Mouse (Mus musculus) Patski (cell line): ENCODE measurements around the gene Arrb1. TPM values are rescaled to one million over a fixed set of nuclear protein-coding genes. Genes with fewer than 3 reads are reported as not detected.

Experiments
- ATAC-seq: fragments of 100-300 bp; one replicate; pipeline ENCODE4 v1.8.0; 2021
- CTCF ChIA-PET: fragments of 350-600 bp; sonication (Branson Sonifier 250); formaldehyde crosslinking; loops from one replicate; lab custom pipeline; 2022; ENCODE audit warnings: inconsistent platforms; lab: Charles Lee
- POLR2A ChIA-PET: fragments of 350-600 bp; sonication (Branson Sonifier 250); formaldehyde crosslinking; loops from one replicate; lab custom pipeline; 2022; ENCODE audit warnings: antibody characterized with exemption, inconsistent platforms; lab: Charles Lee
- DNase-seq: peaks from one replicate; pipeline ENCODE4 v3.0.0-alpha.2; 2011; ENCODE audit warnings: low read depth, low spot score
- H3K27me3 ChIP-seq: fragments of 371-371 bp; one replicate; pipeline ENCODE4 v1.5.1; 2021
- CTCF ChIP-seq: fragments of 100-300 bp; IDR thresholded peaks from one replicate; pipeline ENCODE4 v1.5.1; 2021
- in situ Hi-C: fragments of 300-500 bp; cut with MboI; formaldehyde crosslinking; loops from 3 replicates; pipeline ENCODE4 v1.11.1; 2018; ENCODE audit warnings: low pct_unique_long_range_greater_than_20kb, mixed read lengths
- polyA plus RNA-seq: library from polyadenylated mRNA; unstranded; gene quantifications from one replicate; pipeline ENCODE4 v1.2.3, GENCODE M21; 2021

Gene Arrb1
- polyA plus RNA-seq, 1 experiment from 2014 or later, result 11.7 TPM

DNA sequence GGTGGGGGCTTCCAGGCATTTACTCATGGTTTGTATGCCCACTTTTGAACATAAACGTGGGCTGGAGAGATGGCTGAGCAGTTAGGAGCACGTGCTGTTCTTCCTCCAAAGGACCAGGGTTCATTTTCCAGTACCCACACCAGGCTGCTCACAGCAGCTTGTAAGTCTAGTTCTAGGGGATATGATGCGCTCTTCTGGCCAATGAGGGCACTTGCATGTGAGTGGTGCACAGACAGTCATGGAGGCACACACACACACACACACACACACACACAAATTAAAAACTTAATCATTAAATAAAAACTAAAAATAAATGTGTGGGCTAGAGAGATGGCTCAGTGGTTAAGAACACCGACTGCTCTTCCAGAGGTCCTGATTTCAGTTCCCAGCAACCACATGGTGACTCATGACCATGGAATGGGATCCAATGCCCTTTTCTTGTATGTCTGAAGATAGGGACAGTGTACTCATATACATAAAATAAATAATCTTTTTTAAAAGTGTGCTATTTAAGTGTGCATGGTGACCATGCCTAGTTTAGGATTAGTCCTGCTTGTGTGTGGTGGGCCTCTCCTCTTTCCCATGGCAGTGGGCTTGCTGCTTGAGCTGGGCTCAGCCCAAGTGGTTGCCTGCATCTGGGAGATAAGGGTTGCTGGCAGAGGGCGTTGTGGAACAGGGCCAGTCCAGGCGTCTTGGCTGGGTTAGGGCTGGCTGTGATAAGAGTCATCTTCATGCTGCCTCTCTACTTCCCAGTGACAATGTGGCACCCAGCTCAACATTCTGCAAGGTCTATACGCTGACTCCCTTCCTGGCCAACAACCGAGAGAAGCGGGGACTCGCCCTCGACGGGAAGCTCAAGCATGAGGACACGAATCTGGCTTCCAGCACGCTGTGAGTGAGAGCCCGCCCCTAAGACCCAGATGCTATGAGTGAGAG lies 58.9 kb downstream of the Arrb1 start:
- peak; percentile 35 for DNase-seq
- ChIA-PET CTCF (no interaction called here), POLR2A (no interaction called here)
- no peaks in the 10 kb centered on the region for H3K27me3 ChIP-seq
- in situ Hi-C loops, result loop anchor here (5.0 kb wide), 1 partner anchor 92 kb away; no protein-coding TSS in a partner anchor
- ATAC-seq, result peak; percentile 53
- TF ChIP-seq CTCF, result no peak

GRCm38 (mm10) chr7:99598722-99599121 lies 63.5 kb downstream of the Arrb1 start:
- in situ Hi-C loops, result no loop called here
- CTCF ChIA-PET, result no interaction called here
- no peak for TF ChIP-seq CTCF
- DNase-seq, result no peak
- POLR2A ChIA-PET, result no interaction called here
- H3K27me3 ChIP-seq, result no peaks in the 10 kb centered on the region
- ATAC-seq, result no peak

DNA sequence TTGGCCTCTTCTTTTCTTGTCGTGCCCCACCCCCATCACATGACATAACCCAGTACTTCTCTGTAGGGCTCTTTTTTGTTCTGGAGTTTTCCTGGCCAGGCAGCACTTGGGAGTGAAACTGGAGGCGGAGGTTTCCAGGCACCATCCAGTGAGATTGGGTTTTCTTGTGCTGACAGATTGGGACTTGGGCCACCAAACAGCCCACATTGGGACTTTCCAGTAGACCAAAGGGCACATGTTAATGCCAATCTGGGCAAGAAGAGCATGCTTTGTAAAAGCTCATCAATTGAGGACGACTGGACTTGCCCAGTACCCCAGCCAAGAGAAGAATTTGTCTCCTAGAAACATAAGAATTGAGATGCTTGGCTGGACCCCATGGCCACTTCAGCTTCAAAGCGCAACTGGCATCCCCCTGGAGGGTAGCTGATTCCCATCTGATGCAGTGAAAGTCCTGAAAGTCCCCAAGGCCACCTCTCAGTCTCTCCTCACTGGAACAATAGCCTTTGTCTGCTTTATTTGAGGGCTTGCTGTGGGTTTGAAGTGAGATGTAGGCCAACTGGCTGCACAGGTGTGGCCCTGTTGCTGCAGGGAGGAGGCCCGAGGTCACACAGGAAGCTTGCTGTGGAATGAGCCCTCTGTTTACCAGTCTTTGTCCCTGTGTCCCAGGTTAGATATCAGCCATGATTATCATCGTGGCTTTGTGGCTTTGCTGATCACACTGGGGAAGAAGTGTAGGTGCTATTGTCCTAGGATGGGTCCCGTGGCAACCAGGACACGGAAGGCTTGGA lies 68.8 kb downstream of the Arrb1 start:
- ChIA-PET CTCF (no interaction called here), POLR2A (no interaction called here)
- ATAC-seq (no peak), DNase-seq (no peak)
- TF ChIP-seq CTCF, result no peak
- in situ Hi-C loops, result no loop called here
- no peaks in the 10 kb centered on the region for H3K27me3 ChIP-seq

GRCm38 (mm10) chr7:99605058-99605457 lies 69.8 kb downstream of the Arrb1 start:
- H3K27me3 ChIP-seq, result no peaks in the 10 kb centered on the region
- ChIA-PET POLR2A (no interaction called here), CTCF (no interaction called here)
- TF ChIP-seq CTCF, result no peak
- in situ Hi-C loops, result no loop called here
- no peak for DNase-seq
- ATAC-seq, result no peak

- ChIA-PET POLR2A (no interaction called here), CTCF (no interaction called here)
- in situ Hi-C loops, result no loop called here
- DNase-seq (no peak), ATAC-seq (no peak)
- H3K27me3 ChIP-seq, result peaks cover 3% of the 10 kb centered on the region
- TF ChIP-seq CTCF, result no peak
These were observed 71.0 kb downstream of the Arrb1 start for GRCm38 (mm10) chr7:99606303-99606702.

DNA sequence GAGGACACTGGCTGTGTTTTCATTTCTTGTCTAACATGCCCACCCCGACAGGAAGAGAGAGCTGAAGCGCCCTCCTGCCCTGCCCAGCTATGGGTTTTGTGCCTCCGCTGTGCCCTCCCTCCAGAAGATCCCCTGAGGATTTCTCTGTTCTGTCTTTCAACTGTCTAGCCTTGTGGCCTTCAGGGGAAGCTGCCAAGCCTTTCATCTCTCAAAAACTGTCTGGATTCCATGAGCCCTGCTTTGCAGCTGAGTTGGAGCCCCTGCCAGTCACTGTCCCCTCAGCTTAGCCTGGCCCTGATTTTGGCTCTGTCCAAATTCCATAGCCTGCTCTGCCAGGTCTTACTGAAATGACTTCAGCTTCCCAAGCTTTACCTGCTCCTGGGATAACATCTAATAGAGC lies 71.5 kb downstream of the Arrb1 start:
- CTCF ChIA-PET, result interaction anchor here (1.4 kb wide), 1 partner anchor 12 kb away, joined by 4 read pairs; no protein-coding TSS in a partner anchor
- peaks cover 8% of the 10 kb centered on the region for H3K27me3 ChIP-seq
- DNase-seq (no peak), ATAC-seq (no peak)
- in situ Hi-C loops, result no loop called here
- TF ChIP-seq CTCF, result no peak
- POLR2A ChIA-PET, result no interaction called here

DNA sequence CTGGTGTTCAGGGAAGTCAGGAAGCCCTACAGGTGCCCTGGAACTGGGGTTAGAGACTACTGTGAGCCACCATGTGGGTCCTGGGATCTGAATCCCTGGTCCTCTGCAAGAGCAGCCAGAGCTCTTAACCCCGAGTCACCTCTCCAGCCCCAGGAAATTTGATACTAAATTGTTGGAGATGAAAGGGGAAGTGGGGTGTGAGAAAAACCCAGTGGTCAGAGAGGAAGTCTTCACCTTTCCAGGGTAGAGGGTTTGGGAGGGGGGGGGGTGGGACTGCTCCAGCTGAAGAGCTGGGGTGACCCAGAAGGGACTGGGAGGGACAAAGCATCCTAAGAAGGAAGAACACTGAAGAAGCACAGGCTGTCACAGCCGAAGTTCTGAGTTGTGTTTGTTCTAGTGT lies 72.4 kb downstream of the Arrb1 start:
- peaks cover 10% of the 10 kb centered on the region for H3K27me3 ChIP-seq
- no peak for TF ChIP-seq CTCF
- in situ Hi-C loops, result no loop called here
- CTCF ChIA-PET, result interaction anchor here (1.4 kb wide), 1 partner anchor 11 kb away, joined by 4 read pairs; no protein-coding TSS in a partner anchor
- no peak for DNase-seq
- no peak for ATAC-seq
- POLR2A ChIA-PET, result no interaction called here

GRCm38 (mm10) chr7:99618264-99618663 lies 83.0 kb downstream of the Arrb1 start:
- CTCF ChIA-PET, result interaction anchor here (1.0 to 1.4 kb wide), 3 partner anchors 10 to 106 kb away, joined by 4 to 5 read pairs (median 4); no protein-coding TSS in a partner anchor
- ATAC-seq (no peak), DNase-seq (no peak)
- H3K27me3 ChIP-seq, result peaks cover 50% of the 10 kb centered on the region
- POLR2A ChIA-PET, result no interaction called here
- TF ChIP-seq CTCF, result peak; percentile 17
- in situ Hi-C loops, result loop anchor here (5.0 kb wide), 3 partner anchors 94 to 254 kb away; partner anchors contain the start of gene Slco2b1

GRCm38 (mm10) chr7:99618860-99619259 lies 83.6 kb downstream of the Arrb1 start:
- ATAC-seq, result no peak
- TF ChIP-seq CTCF, result peak; percentile 65
- CTCF ChIA-PET, result interaction anchor here (1.0 to 1.4 kb wide), 3 partner anchors 10 to 106 kb away, joined by 4 to 5 read pairs (median 4); no protein-coding TSS in a partner anchor
- peaks cover 52% of the 10 kb centered on the region for H3K27me3 ChIP-seq
- POLR2A ChIA-PET, result no interaction called here
- DNase-seq, result no peak
- in situ Hi-C loops, result loop anchor here (5.0 kb wide), 3 partner anchors 93 to 253 kb away; partner anchors contain the start of gene Slco2b1

DNA sequence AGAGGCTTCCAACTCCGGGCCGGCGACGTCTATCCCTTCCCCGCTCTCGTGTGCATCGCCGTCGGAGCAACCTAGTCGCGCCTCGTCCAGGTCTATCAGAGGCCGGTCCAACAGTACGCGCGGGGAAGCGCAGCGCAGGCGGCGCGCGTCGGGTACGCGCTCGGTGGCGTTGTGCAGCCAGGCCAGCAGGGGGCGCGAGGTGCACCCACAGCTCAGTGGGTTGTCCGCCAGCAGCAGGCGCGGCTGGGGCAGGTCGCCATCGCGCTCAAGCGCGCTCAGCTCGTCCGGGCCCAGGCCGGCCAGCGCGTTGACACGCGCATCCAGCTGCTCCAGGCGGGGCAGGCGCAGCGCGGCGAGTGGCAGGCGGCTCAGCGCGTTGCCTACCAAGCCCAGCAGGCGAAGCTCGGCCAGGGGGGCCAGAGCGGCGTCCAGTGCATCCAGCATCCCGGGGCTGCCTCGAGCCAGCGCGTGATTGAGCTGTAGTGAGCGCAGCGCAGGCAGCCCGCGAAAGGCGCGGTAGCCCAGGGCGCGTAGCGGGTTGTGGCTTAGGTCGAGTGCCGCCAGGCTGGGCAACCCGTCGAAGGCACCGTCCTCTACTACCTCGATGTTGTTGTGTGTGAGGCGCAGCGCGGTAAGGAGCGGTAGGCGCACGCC lies 90.6 kb downstream of the Arrb1 start:
- peak; percentile 100 for TF ChIP-seq CTCF
- ChIA-PET CTCF (interaction anchor here (0.7 to 1.0 kb wide), 2 partner anchors 9 to 10 kb away, joined by 3 read pairs; no protein-coding TSS in a partner anchor), POLR2A (no interaction called here)
- in situ Hi-C loops, result no loop called here
- peak; percentile 17 for ATAC-seq
- peaks cover 67% of the 10 kb centered on the region for H3K27me3 ChIP-seq
- DNase-seq, result no peak
